Mouse (Mus musculus) neural tube, embryonic 11.5 days (tissue): ENCODE data around the gene Dagla. TPM values are rescaled to one million over a fixed set of nuclear protein-coding genes. Genes with fewer than 3 reads are reported as not detected.

Source experiments
- ATAC-seq: fragments of 200-750 bp; cut with Nextera tagmentation; 2 replicates; pipeline ENCODE4 v1.8.0; 2017; ENCODE audit warnings: moderate number of reproducible peaks, mild to moderate bottlenecking, moderate TSS enrichment, moderate library complexity; ENCODE audit not compliant: insufficient read depth, low FRiP score, low TSS enrichment
- DNase-seq: peaks from one replicate; pipeline ENCODE4 v3.0.0-alpha.2; 2015; ENCODE audit warnings: low spot score
- H3K27ac ChIP-seq: fragments of 300-500 bp; sonication (generic); 2 replicates; pipeline ENCODE4 v1.5.1; 2014; ENCODE audit warnings: low read depth, mild to moderate bottlenecking, low read length
- H3K27me3 ChIP-seq: fragments of 300-500 bp; sonication (generic); 2 replicates; pipeline ENCODE4 v1.6.1; 2014; ENCODE audit warnings: mild to moderate bottlenecking, low read length, mixed read lengths; ENCODE audit not compliant: control insufficient read depth, insufficient read depth
- H3K36me3 ChIP-seq: fragments of 300-500 bp; sonication (generic); 2 replicates; pipeline ENCODE4 v1.6.1; 2014; ENCODE audit warnings: mild to moderate bottlenecking, low read length, moderate library complexity, mixed read lengths; ENCODE audit not compliant: control insufficient read depth, insufficient read depth
- H3K4me1 ChIP-seq: fragments of 300-500 bp; sonication (generic); 2 replicates; pipeline ENCODE4 v1.6.1; 2014; ENCODE audit warnings: low read length, mixed read lengths; ENCODE audit not compliant: control insufficient read depth, insufficient read depth
- H3K4me2 ChIP-seq: fragments of 300-500 bp; sonication (generic); 2 replicates; pipeline ENCODE4 v1.6.1; 2014; ENCODE audit warnings: low read depth, mild to moderate bottlenecking, moderate library complexity
- H3K4me3 ChIP-seq: fragments of 300-500 bp; sonication (generic); 2 replicates; pipeline ENCODE4 v1.5.1; 2014; ENCODE audit warnings: low read depth, low read length
- H3K9ac ChIP-seq: fragments of 300-500 bp; sonication (generic); 2 replicates; pipeline ENCODE4 v1.6.1; 2014; ENCODE audit warnings: mild to moderate bottlenecking, low read length
- H3K9me3 ChIP-seq: fragments of 300-500 bp; sonication (generic); 2 replicates; pipeline ENCODE4 v1.6.1; 2016; ENCODE audit warnings: low read length; ENCODE audit not compliant: control insufficient read depth
- WGBS: fragments of 180-500 bp; shearing (Covaris S2); extraction: QIAGEN DNeasy Blood & Tissue Kit; methylation state at CpG from one replicate; pipeline ENCODE4 v1.1.7; 2014; 5-methylcytosine and 5-hydroxymethylcytosine counted together
- polyA plus RNA-seq: library from polyadenylated mRNA; unstranded; fragments of >200 nt; fragmentation: Nextera tagmentation; extraction: Ambion mirVana; gene quantifications from 2 replicates; pipeline ENCODE4 v1.2.1, GENCODE M21; 2014

The Dagla gene
- polyA plus RNA-seq, 1 experiment from 2014 or later = 3.2 TPM

GRCm38 (mm10) chr19:10304395-10304794, 282 bp downstream of the Dagla start:
- H3K4me3 ChIP-seq = peak overlapping the region; percentile 70
- no peak for DNase-seq
- H3K36me3 ChIP-seq = no peaks in the 10 kb centered on the region
- 10% methylated on average over 34 of the region's 37 CpGs for WGBS
- H3K27ac ChIP-seq = no peak overlapping the region
- peaks cover 6% of the 10 kb centered on the region; the same call in 1 of the 2 replicates for H3K27me3 ChIP-seq
- H3K4me2 ChIP-seq = peak overlapping the region; percentile 93
- peak overlapping the region; percentile 76 for H3K9ac ChIP-seq
- peak; percentile 31; the same call in 1 of the 2 replicates for ATAC-seq
- no peaks in the 10 kb centered on the region for H3K9me3 ChIP-seq
- peaks cover 5% of the 10 kb centered on the region; the same call in 1 of the 2 replicates for H3K4me1 ChIP-seq

- Histone ChIP-seq H3K4me3 (no peak overlapping the region), H3K4me1 (peaks cover 12% of the 10 kb centered on the region), H3K27me3 (peaks cover 6% of the 10 kb centered on the region; the same call in 1 of the 2 replicates), H3K36me3 (no peaks in the 10 kb centered on the region), H3K27ac (no peak overlapping the region), H3K9ac (no peak overlapping the region), H3K9me3 (no peaks in the 10 kb centered on the region), H3K4me2 (no peak overlapping the region)
- 93% methylated on average over 3 of the region's 3 CpGs for WGBS
- ATAC-seq (no peak), DNase-seq (no peak)
These were observed 1.8 kb downstream of the Dagla start for GRCm38 (mm10) chr19:10302852-10303251.

GRCm38 (mm10) chr19:10301866-10302356, 2.8 kb downstream of the Dagla start:
- Histone ChIP-seq H3K27me3 (peaks cover 6% of the 10 kb centered on the region; the same call in 1 of the 2 replicates), H3K4me3 (no peak overlapping the region), H3K27ac (no peak overlapping the region), H3K9ac (no peak overlapping the region), H3K4me2 (no peak overlapping the region), H3K4me1 (peaks cover 16% of the 10 kb centered on the region), H3K36me3 (no peaks in the 10 kb centered on the region), H3K9me3 (no peaks in the 10 kb centered on the region)
- DNase-seq = no peak
- no peak for ATAC-seq
- WGBS = 83% methylated on average over 4 of the region's 4 CpGs

GRCm38 (mm10) chr19:10301263-10301662, 3.4 kb downstream of the Dagla start:
- Histone ChIP-seq H3K9me3 (no peaks in the 10 kb centered on the region), H3K4me3 (no peak overlapping the region), H3K4me1 (peaks cover 19% of the 10 kb centered on the region), H3K4me2 (no peak overlapping the region), H3K27me3 (peaks cover 2% of the 10 kb centered on the region; the same call in 1 of the 2 replicates), H3K27ac (no peak overlapping the region), H3K36me3 (no peaks in the 10 kb centered on the region), H3K9ac (no peak overlapping the region)
- DNase-seq (no peak), ATAC-seq (no peak)
- WGBS = 70% methylated on average over 11 of the region's 11 CpGs

GRCm38 (mm10) chr19:10300809-10301208, 3.9 kb downstream of the Dagla start:
- Histone ChIP-seq H3K9ac (no peak overlapping the region), H3K4me3 (no peak overlapping the region), H3K27me3 (peaks cover 2% of the 10 kb centered on the region; the same call in 1 of the 2 replicates), H3K4me2 (no peak overlapping the region), H3K9me3 (no peaks in the 10 kb centered on the region), H3K4me1 (peaks cover 21% of the 10 kb centered on the region), H3K27ac (no peak overlapping the region), H3K36me3 (no peaks in the 10 kb centered on the region)
- DNase-seq = no peak
- no peak for ATAC-seq
- 82% methylated on average over 4 of the region's 4 CpGs for WGBS

GRCm38 (mm10) chr19:10298268-10298667, 6.4 kb downstream of the Dagla start:
- Histone ChIP-seq H3K9me3 (no peaks in the 10 kb centered on the region), H3K36me3 (no peaks in the 10 kb centered on the region)
- WGBS = 86% methylated on average over 4 of the region's 4 CpGs

GRCm38 (mm10) chr19:10297041-10297503, 7.6 kb downstream of the Dagla start:
- ATAC-seq (no peak), DNase-seq (no peak)
- H3K4me2 ChIP-seq = no peak overlapping the region
- H3K9me3 ChIP-seq = no peaks in the 10 kb centered on the region
- no peaks in the 10 kb centered on the region for H3K36me3 ChIP-seq
- H3K27ac ChIP-seq = peak overlapping the region; percentile 7; the same call in 1 of the 2 replicates
- H3K27me3 ChIP-seq = no peaks in the 10 kb centered on the region
- H3K4me3 ChIP-seq = no peak overlapping the region
- WGBS = 32% methylated on average over 8 of the region's 8 CpGs
- no peak overlapping the region for H3K9ac ChIP-seq
- peaks cover 30% of the 10 kb centered on the region for H3K4me1 ChIP-seq

More at GRCm38 (mm10) chr19:10298268-10298667, 6.4 kb downstream of the Dagla start:
- ATAC-seq (no peak), DNase-seq (no peak)
- peaks cover 30% of the 10 kb centered on the region for H3K4me1 ChIP-seq
- no peak overlapping the region for H3K4me3 ChIP-seq
- no peak overlapping the region for H3K27ac ChIP-seq
- no peaks in the 10 kb centered on the region for H3K27me3 ChIP-seq
- H3K4me2 ChIP-seq = no peak overlapping the region
- H3K9ac ChIP-seq = no peak overlapping the region

- Histone ChIP-seq H3K4me3 (no peak overlapping the region), H3K36me3 (no peaks in the 10 kb centered on the region), H3K4me2 (no peak overlapping the region), H3K9me3 (no peaks in the 10 kb centered on the region), H3K27ac (0 out of 2 replicates have a peak overlapping the region, but pooled peaks have one; percentile 23), H3K9ac (no peak overlapping the region), H3K27me3 (no peaks in the 10 kb centered on the region), H3K4me1 (peaks cover 30% of the 10 kb centered on the region)
- DNase-seq (no peak), ATAC-seq (no peak)
- WGBS = 24% methylated on average over 5 of the region's 5 CpGs
These were observed 8.4 kb downstream of the Dagla start for GRCm38 (mm10) chr19:10296306-10296705.
